8 mouse cellular contexts compared by ENCODE assay signal in the genomic region with DNA sequence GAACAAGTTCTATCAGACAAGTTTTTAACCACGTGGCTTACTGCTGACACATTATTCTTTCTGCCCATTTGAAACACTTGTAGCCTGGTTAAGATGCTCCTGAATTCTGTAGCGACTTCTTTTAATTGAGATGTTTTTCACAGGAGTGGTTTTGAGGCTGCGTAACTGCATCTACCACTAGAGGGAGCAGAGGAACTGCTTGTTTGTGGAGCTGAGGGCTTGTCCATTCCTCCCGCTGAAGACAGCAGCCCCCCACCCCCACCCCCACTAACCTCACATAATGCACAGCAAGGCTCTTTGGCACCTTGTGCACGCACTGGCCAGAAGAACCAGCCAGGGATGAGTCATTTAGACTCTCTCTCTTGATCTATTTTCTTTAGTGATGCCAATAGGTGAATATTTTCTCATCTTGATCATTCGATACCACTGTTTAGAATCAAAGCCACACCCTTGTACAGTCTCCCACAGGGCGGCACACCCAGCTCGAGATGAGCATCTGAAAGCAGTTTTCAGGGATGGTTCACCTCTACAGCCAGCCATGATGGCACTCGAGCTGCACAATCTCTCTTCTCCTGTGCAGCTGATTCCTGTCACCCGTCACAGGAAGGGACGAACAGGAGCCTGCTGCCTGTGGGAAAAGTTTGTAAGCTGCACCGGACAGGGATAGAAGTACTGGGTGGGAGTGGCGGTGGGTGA.
A peak's percentile ranks its signal among the peaks of the same experiment; 100 is the strongest.
DNase-seq lines count a peak whose midpoint lies in the region; ATAC-seq and TF ChIP-seq lines count a peak whose summit lies in the region.
"Had no signal": no experiment of that assay in that cellular context is flagged by ENCODE, and none has a peak within 500 bp of the region (broad histone marks: within the 10 kb centered on the region; RNA-seq: fewer than 3 reads in every experiment).

No protein-coding gene starts in this region.

- no peak overlapping the region for H3K4me3 ChIP-seq in kidney, adult 2 months (ENCODE audit: insufficient read depth, low read depth, low read length)
- H3K4me3 ChIP-seq: embryonic facial prominence, embryonic 12.5 days had no signal

- TF ChIP-seq CTCF in kidney, adult 2 months (conservative IDR thresholded peaks at IDR 0.05; ENCODE audit: insufficient read depth, insufficient read length, low read depth, low read length) = peak; percentile 47

- no peak for DNase-seq in kidney, adult 2 months
- no peak for DNase-seq in kidney, adult 9 months
- DNase-seq in urinary bladder, postnatal 14 days (ENCODE audit: low spot score) = peak; percentile 26
- no peak for DNase-seq in urinary bladder, adult 2 months (ENCODE audit: low spot score)
- DNase-seq in cerebellum, postnatal 25 days = peak; percentile 63 to 81
- DNase-seq in lung, postnatal 36 days = peak; percentile 58

- H3K27me3 ChIP-seq in kidney, adult 2 months (replicated peaks; ENCODE audit: control insufficient read depth, insufficient read depth, low read length) = no peaks in the 10 kb centered on the region
- H3K27me3 ChIP-seq: embryonic facial prominence, embryonic 12.5 days had no signal

- peaks cover 4% of the 10 kb centered on the region for H3K36me3 ChIP-seq in kidney, adult 2 months (ENCODE audit: control insufficient read depth, insufficient read depth, low read length)

- no peak overlapping the region for H3K27ac ChIP-seq in kidney, adult 2 months (ENCODE audit: insufficient read depth, low read depth, low read length)
- H3K27ac ChIP-seq: embryonic facial prominence, embryonic 12.5 days had no signal

- 63% methylated on average over 13 of the region's 13 CpGs for WGBS in kidney, adult 2 months

- H3K4me1 ChIP-seq in kidney, adult 2 months (ENCODE audit: control insufficient read depth, insufficient read depth, low read length) = no peaks in the 10 kb centered on the region
- H3K4me1 ChIP-seq: embryonic facial prominence, embryonic 12.5 days had no signal

- ATAC-seq in monocyte, adult 5-6 weeks (replicated peaks; ENCODE audit: insufficient number of reproducible peaks, low FRiP score, low TSS enrichment, poor library complexity, severe bottlenecking) = no peak

- no peak for TF ChIP-seq POLR2A in kidney, adult 2 months (IDR thresholded peaks at IDR 0.05; ENCODE audit: low read depth, low read length)

Comparison
In these comparisons a context has a peak if more than half of its experiments do, and no peak if none do; other contexts are left out.
1. DNase-seq: peak in urinary bladder, postnatal 14 days (single experiment), cerebellum, postnatal 25 days (2 of 2) and lung, postnatal 36 days (single experiment); none in kidney, adult 2 months (single experiment), kidney, adult 9 months (single experiment) and urinary bladder, adult 2 months (single experiment).